Mouse (Mus musculus) heart, embryonic 13.5 days (tissue): ENCODE data around the gene Plcb1. TPM values are rescaled to one million over a fixed set of nuclear protein-coding genes. Genes with fewer than 3 reads are reported as not detected.
A peak's percentile ranks its signal among the peaks of the same experiment; 100 is the strongest.

Experiments used
- ATAC-seq: fragments of 200-750 bp; cut with Nextera tagmentation; 2 replicates; pipeline ENCODE4 v1.8.0; 2017; ENCODE audit warnings: moderate TSS enrichment; ENCODE audit not compliant: insufficient number of reproducible peaks, low FRiP score, low TSS enrichment; ENCODE audit errors: extremely low read depth
- H3K27ac ChIP-seq: fragments of 300-500 bp; sonication (generic); replicated peaks from 2 replicates; pipeline ENCODE4 v1.5.1; 2015; ENCODE audit warnings: moderate library complexity, mild to moderate bottlenecking, inconsistent platforms
- H3K27me3 ChIP-seq: fragments of 300-500 bp; sonication (generic); replicated peaks from 2 replicates; pipeline ENCODE4 v1.6.1; 2015; ENCODE audit warnings: mild to moderate bottlenecking, inconsistent platforms
- H3K36me3 ChIP-seq: fragments of 300-500 bp; sonication (generic); 2 replicates; pipeline ENCODE4 v1.6.1; 2015; ENCODE audit warnings: mild to moderate bottlenecking, inconsistent platforms
- H3K4me1 ChIP-seq: fragments of 300-500 bp; sonication (generic); 2 replicates; pipeline ENCODE4 v1.6.1; 2015; ENCODE audit warnings: inconsistent platforms
- H3K4me2 ChIP-seq: fragments of 300-500 bp; sonication (generic); 2 replicates; pipeline ENCODE4 v1.6.1; 2015; ENCODE audit warnings: inconsistent platforms, mild to moderate bottlenecking, moderate library complexity
- H3K4me3 ChIP-seq: fragments of 300-500 bp; sonication (generic); 2 replicates; pipeline ENCODE4 v1.5.1; 2015; ENCODE audit warnings: moderate library complexity, mild to moderate bottlenecking, inconsistent platforms
- H3K9ac ChIP-seq: fragments of 300-500 bp; sonication (generic); 2 replicates; pipeline ENCODE4 v1.6.1; 2015; ENCODE audit warnings: inconsistent platforms, mild to moderate bottlenecking, moderate library complexity
- H3K9me3 ChIP-seq: fragments of 300-500 bp; sonication (generic); 2 replicates; pipeline ENCODE4 v1.6.1; 2016; ENCODE audit warnings: inconsistent platforms
- WGBS: fragments of 180-500 bp; shearing (Covaris S2); methylation state at CpG from one replicate; pipeline ENCODE4 v1.1.7; 2015; ENCODE audit warnings: mixed read lengths; 5-methylcytosine and 5-hydroxymethylcytosine counted together
- polyA plus RNA-seq: library from polyadenylated mRNA; unstranded; fragments of >200 nt; fragmentation: Nextera tagmentation; extraction: Ambion mirVana; gene quantifications from 2 replicates; pipeline ENCODE4 v1.2.1, GENCODE M21; 2015

Plcb1 gene
- polyA plus RNA-seq, 1 experiment from 2014 or later, result 5.9 TPM

DNA sequence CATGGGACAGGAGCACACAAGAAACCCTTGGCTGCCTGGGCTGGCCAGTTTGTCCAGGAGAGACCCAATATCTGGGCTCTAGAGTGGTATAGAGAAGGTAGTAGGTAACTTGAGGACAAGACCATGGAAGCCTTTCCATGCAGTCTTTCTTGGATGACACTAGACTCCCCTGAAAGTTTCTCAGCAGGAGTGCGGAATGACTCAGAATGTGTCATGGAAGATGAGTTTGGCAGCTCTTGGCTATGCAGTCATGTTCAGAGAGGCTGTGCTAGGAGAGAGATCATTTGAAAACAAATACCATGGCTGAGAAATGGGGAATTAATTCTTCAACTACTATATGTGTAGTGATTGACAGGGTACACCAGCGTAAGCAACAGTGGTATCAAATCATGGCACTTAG, 372.1 kb downstream of the Plcb1 start:
- Histone ChIP-seq H3K9ac (no peak overlapping the region), H3K36me3 (no peaks in the 10 kb centered on the region), H3K4me2 (no peak overlapping the region), H3K27ac (no peak overlapping the region), H3K4me3 (no peak overlapping the region), H3K4me1 (peaks cover 3% of the 10 kb centered on the region), H3K9me3 (no peaks in the 10 kb centered on the region), H3K27me3 (no peaks in the 10 kb centered on the region)
- ATAC-seq, result no peak
- 86% methylated on average over 2 of the region's 2 CpGs for WGBS

DNA sequence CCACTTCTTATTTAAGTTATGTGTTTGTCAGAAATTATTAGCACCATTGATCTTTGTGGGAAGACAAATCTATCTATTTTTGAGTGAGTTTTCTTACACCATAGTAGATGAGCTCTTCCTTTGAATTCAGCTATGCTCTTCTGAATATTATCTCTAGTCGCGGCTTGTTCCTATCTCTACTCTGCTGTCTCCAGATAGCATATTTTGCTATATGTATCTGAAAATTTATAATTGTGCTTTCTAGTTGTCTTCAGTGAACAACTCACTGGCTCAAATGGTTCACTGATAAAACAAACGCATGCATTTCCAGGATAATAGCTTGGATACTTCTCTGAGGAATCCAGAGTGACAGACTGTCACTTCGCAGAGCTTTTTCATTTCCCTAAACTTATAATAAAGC, 375.8 kb downstream of the Plcb1 start:
- H3K27ac ChIP-seq, result no peak overlapping the region
- ATAC-seq, result no peak
- no peak overlapping the region for H3K9ac ChIP-seq
- no peaks in the 10 kb centered on the region for H3K27me3 ChIP-seq
- H3K9me3 ChIP-seq, result no peaks in the 10 kb centered on the region
- H3K36me3 ChIP-seq, result no peaks in the 10 kb centered on the region
- no peak overlapping the region for H3K4me3 ChIP-seq
- H3K4me2 ChIP-seq, result no peak overlapping the region
- H3K4me1 ChIP-seq, result no peaks in the 10 kb centered on the region
- WGBS, result 71% methylated on average over 4 of the region's 4 CpGs

DNA sequence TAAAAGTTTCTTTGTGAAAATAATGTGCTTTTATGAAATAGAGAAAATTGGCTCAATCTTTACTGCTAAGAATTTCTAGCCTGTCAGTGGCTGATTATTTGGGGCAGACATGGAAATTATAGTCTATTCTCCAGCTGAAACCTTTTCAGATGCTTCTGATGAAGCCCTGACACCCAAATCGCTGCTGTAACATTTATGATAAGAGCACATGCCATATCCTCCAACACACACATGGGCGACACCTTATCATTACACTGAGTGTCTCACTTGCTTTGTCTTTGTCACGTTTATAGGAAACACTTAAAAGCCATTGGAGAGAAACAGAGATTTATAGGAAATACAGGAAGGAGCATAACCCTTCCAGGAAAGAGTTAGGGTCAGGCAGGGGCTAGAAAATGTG, 379.6 kb downstream of the Plcb1 start:
- Histone ChIP-seq H3K9me3 (no peaks in the 10 kb centered on the region), H3K36me3 (no peaks in the 10 kb centered on the region), H3K4me3 (no peak overlapping the region), H3K27me3 (no peaks in the 10 kb centered on the region), H3K4me1 (no peaks in the 10 kb centered on the region), H3K4me2 (no peak overlapping the region), H3K9ac (no peak overlapping the region), H3K27ac (no peak overlapping the region)
- ATAC-seq, result no peak
- 36% methylated on average over 3 of the region's 3 CpGs for WGBS

DNA sequence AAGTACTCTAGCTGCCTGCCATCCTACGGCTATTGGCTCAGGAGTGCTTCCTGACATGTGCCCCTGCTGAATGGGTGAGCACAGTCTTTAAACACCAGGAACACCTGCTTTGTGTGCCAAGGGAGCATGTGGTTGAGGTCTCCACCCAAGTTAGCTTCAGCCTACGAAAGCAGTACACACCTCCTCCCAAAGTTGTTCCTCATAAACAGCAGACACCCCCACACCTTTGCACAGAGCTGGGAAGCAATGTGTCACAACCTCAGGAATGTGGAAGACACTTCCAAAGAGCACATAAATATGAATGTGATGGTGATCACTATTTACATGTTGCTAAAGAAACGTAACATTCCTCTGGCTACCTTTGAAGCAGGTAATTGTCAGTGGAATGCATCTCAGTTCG, 389.7 kb downstream of the Plcb1 start:
- H3K27ac ChIP-seq, result no peak overlapping the region
- no peak overlapping the region for H3K4me2 ChIP-seq
- no peaks in the 10 kb centered on the region for H3K4me1 ChIP-seq
- ATAC-seq, result no peak
- no peak overlapping the region for H3K9ac ChIP-seq
- H3K4me3 ChIP-seq, result no peak overlapping the region
- H3K27me3 ChIP-seq, result no peaks in the 10 kb centered on the region
- WGBS, result 70% methylated on average over 4 of the region's 4 CpGs
- H3K36me3 ChIP-seq, result no peaks in the 10 kb centered on the region
- H3K9me3 ChIP-seq, result no peaks in the 10 kb centered on the region

DNA sequence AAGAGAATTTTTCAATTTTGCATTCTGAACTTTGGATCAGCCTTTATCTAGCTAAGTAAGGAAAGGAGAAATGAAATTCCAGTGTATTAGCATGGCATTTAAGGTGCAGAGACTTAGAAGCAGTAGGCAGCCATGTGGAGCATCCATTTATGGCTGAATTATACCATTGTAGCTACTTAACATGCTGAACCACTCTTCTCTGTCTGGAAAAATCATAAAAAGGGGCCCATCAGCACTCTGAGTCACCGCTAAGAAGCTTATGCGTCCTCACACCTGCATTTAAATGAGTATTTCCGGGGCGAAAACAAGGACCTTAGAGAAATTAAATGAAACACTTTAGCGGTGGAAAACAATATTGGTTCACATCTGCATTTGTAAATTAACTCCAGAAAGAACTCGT, 401.8 kb downstream of the Plcb1 start:
- Histone ChIP-seq H3K27me3 (no peaks in the 10 kb centered on the region), H3K4me1 (no peaks in the 10 kb centered on the region), H3K9me3 (no peaks in the 10 kb centered on the region), H3K4me3 (no peak overlapping the region), H3K9ac (no peak overlapping the region), H3K4me2 (no peak overlapping the region), H3K27ac (no peak overlapping the region), H3K36me3 (no peaks in the 10 kb centered on the region)
- ATAC-seq, result no peak
- WGBS, result 79% methylated on average over 6 of the region's 6 CpGs

DNA sequence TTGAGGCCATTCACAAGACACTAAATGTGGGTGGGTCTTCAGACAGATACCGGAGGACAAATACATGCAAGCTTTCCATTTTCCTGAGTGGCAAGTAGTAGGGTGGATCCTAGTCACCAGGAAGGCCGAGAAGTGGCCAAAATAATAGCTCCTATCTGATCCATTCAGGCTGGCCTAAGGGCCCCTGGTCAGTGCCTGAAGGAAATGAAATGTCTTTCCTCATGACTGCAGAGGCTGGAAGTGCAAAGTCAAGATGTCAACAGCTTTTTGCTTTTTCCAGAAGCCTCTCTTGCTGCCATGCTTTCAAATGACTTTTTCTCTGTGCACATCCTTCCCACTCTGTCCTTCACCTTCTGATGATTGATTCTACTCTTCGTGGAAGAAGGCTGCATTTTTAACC, 415.0 kb downstream of the Plcb1 start:
- Histone ChIP-seq H3K4me3 (no peak overlapping the region), H3K27ac (no peak overlapping the region), H3K9ac (no peak overlapping the region), H3K27me3 (no peaks in the 10 kb centered on the region), H3K9me3 (no peaks in the 10 kb centered on the region), H3K4me2 (no peak overlapping the region), H3K4me1 (peaks cover 13% of the 10 kb centered on the region), H3K36me3 (no peaks in the 10 kb centered on the region)
- 65% methylated on average over 3 of the region's 3 CpGs for WGBS
- ATAC-seq, result peak; percentile 42; the same call in 1 of the 2 replicates

DNA sequence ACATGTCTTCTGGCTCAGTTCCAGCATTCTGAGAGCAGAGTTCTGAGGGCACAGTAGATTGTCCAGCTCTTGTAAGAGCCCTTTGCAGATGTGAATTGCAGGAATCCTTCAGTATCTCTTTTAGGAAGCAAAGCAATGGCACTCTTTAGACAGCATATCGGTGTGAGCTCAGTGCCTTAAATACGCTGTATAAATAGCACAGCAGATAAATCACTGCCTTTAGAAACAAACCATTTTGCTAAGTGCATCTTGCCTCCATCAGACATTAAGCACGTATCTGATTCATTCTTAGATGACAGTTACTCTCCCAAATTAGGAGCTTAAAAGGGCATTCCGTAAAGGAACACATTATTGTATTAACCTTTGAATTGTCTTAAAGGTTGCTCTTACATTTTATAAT, 416.5 kb downstream of the Plcb1 start:
- 36% methylated on average over 4 of the region's 4 CpGs for WGBS
- no peak for ATAC-seq
- Histone ChIP-seq H3K36me3 (no peaks in the 10 kb centered on the region), H3K27me3 (no peaks in the 10 kb centered on the region), H3K27ac (0 out of 2 replicates have a peak overlapping the region, but pooled peaks have one; percentile 32), H3K4me2 (0 out of 2 replicates have a peak overlapping the region, but pooled peaks have one; percentile 3), H3K9me3 (no peaks in the 10 kb centered on the region), H3K4me1 (peaks cover 16% of the 10 kb centered on the region), H3K4me3 (no peak overlapping the region), H3K9ac (no peak overlapping the region)

DNA sequence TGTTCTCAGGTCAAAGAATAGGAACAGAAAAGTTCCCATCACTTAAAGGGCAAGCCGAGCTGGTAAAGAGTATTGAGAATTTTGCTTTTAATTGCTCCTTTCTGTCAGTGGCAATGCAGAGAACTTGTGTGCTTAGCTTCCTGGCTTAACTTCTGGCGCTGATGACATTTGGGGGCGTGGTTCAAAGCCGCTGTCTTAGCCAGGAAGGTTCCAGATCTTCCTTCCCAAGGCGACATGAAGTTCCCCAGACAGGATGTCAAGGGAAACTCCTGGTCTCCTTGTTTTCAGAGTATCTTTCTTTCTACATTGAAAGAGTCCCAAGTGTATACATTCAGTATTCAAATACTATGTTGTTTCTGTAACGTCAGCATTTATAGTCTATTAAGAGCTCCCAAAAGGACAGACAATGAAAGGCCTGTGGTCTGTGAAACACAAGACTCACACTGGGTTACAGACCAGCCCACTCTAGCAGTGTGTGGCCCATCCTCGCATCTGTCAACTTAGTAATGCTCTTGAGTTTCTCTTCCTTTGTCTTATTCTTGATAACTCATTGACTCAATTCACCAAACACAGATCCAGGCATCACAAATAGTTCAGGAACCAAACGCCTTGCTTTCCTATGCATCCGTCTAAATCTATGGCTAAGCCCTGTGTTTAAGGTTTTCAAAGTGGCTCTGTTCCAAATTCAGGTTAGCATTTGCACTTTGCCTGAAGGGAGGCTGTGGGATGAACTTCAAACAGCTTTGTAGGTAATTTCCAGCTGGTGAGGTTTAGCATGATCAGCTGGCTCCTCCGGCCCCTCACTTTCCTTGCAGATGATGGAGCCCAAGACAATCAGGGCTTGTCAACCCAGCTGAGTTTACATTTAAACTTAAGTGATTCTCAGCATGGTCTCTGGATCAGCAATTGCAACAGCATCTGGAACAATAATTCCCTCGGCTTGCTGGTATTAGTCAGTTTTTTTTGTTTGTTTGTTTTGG, 418.6 kb downstream of the Plcb1 start:
- Histone ChIP-seq H3K36me3 (no peaks in the 10 kb centered on the region), H3K4me3 (no peak overlapping the region), H3K9me3 (no peaks in the 10 kb centered on the region), H3K4me2 (no peak overlapping the region), H3K27ac (no peak overlapping the region), H3K9ac (no peak overlapping the region), H3K27me3 (no peaks in the 10 kb centered on the region), H3K4me1 (peaks cover 16% of the 10 kb centered on the region)
- 81% methylated on average over 11 of the region's 11 CpGs for WGBS
- ATAC-seq, result no peak

DNA sequence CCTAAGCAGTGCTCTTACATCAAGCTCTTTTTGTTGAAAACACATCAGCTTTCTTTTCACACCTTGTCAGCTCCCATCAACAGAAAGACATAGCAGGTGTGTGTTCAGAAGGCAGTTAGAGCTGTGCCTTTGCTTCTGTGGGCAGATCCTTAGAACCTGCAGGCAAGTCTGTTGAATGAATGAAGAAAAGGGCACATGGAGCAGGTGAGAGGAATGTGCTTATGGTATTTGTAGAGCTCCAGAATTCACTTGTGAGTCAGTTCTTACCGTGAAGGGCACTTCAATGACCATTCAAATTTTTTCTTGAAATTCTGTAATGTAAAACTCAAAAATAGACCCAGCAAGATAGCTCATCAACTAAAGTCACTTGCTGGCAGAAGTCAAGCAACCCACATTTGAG, 423.0 kb downstream of the Plcb1 start:
- no peaks in the 10 kb centered on the region for H3K27me3 ChIP-seq
- no peak overlapping the region for H3K27ac ChIP-seq
- H3K9me3 ChIP-seq, result no peaks in the 10 kb centered on the region
- no peak overlapping the region for H3K4me2 ChIP-seq
- H3K9ac ChIP-seq, result no peak overlapping the region
- no peak overlapping the region for H3K4me3 ChIP-seq
- ATAC-seq, result no peak
- peaks cover 6% of the 10 kb centered on the region; the same call in 1 of the 2 replicates for H3K4me1 ChIP-seq
- 67% methylated on average over 1 of the region's 1 CpGs for WGBS
- no peaks in the 10 kb centered on the region for H3K36me3 ChIP-seq

DNA sequence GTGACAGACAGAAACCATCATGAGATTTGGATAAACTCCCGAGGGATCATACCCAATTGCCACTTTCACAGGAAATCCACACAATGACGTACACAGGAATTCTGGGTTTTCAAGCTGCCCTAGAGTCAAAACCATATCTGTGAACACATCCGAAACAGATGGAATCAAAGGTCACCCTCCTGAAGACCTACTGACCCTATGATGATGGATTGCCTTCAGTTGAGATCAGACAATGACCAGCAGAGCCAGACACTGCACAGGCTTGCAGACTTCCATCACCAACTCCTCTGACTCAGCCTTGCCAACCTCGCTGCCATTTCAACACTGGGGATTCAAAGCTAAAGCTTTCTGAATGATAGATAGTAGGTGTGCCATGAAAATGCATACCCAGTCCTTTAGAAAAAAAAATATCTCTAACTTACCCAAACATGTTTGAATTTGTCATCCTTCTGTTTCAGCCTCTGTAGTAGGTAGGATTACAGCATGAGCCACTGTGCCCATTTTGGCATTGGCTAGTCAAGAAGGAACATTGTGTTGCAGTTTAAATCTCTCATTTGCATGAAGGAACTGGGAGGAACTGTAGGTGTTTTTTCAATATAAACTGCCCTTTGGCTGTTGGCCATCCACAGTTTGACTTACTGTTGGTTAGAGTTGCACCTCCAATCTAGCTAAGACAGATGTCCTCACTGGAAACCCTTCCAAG, 429.0 kb downstream of the Plcb1 start:
- WGBS, result 47% methylated on average over 4 of the region's 4 CpGs
- Histone ChIP-seq H3K36me3 (no peaks in the 10 kb centered on the region), H3K27ac (no peak overlapping the region), H3K4me3 (no peak overlapping the region), H3K4me1 (peaks cover 4% of the 10 kb centered on the region; the same call in 1 of the 2 replicates), H3K9me3 (no peaks in the 10 kb centered on the region), H3K27me3 (no peaks in the 10 kb centered on the region), H3K4me2 (no peak overlapping the region), H3K9ac (no peak overlapping the region)
- no peak for ATAC-seq

DNA sequence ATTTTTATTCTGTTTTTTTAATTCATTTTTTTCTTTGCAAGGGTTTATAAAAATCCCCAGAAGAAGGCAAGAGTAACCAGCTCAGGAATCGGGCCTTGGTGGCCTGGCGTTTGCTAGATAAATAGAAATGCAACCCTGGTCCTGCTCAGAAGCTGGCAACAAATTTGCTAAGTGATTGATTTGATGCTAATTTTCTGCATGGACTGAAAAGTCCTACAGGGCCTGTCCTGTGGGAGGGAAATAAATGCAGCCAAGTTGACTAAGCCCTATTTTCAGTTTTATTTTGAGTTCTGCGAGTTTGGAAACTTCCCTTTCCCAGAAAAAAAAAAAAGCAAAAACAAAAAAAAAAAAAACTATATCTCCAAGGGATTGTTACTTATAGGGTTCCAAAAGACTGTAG, 433.5 kb downstream of the Plcb1 start:
- WGBS, result 71% methylated on average over 3 of the region's 3 CpGs
- Histone ChIP-seq H3K36me3 (no peaks in the 10 kb centered on the region), H3K27me3 (no peaks in the 10 kb centered on the region), H3K4me1 (peaks cover under 1% of the 10 kb centered on the region; the same call in 1 of the 2 replicates), H3K9ac (no peak overlapping the region), H3K4me3 (no peak overlapping the region), H3K9me3 (no peaks in the 10 kb centered on the region), H3K4me2 (no peak overlapping the region), H3K27ac (no peak overlapping the region)
- no peak for ATAC-seq
